In the genomic region with DNA sequence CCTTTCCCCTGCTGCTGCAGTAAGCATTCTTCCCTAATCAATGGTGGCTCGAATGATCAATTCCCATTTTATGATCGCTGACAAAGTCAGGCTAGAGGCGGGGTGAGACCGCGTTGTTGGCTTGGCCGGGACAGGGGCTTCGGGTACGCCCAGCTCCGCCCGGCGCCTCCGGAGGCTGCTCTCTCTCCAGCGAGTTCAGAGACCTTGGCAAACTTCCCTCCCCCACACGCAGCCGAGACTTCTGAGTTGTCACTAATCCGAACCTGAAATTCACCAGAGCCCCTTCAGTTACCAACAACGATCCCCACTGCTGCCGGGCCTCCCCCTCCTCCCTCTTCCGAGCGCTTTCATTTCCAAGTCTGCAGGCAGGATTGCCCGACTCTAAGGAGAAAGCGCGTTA, we compare ENCODE assay signal across 8 mouse cellular contexts. TPM values are rescaled to one million over a fixed set of nuclear protein-coding genes. Genes with fewer than 3 reads are reported as not detected.
A peak's percentile ranks its signal among the peaks of the same experiment; 100 is the strongest.
DNase-seq lines count a peak whose midpoint lies in the region; ATAC-seq and TF ChIP-seq lines count a peak whose summit lies in the region.

No protein-coding gene starts in this region.

- H3K4me1 ChIP-seq in spleen, adult 2 months (ENCODE audit: control insufficient read depth, insufficient read depth, insufficient read length) = no peaks in the 10 kb centered on the region
- peaks cover 16% of the 10 kb centered on the region for H3K4me1 ChIP-seq in embryonic facial prominence, embryonic 13.5 days
- peaks cover 17% of the 10 kb centered on the region for H3K4me1 ChIP-seq in limb, embryonic 13.5 days
- peaks cover 13% of the 10 kb centered on the region for H3K4me1 ChIP-seq in midbrain, embryonic 15.5 days

- H3K27me3 ChIP-seq in spleen, adult 2 months (ENCODE audit: control insufficient read depth, insufficient read depth, low read length) = peaks cover 11% of the 10 kb centered on the region; the same call in 1 of the 2 replicates
- H3K27me3 ChIP-seq in embryonic facial prominence, embryonic 13.5 days = peaks cover 63% of the 10 kb centered on the region
- peaks cover 79% of the 10 kb centered on the region for H3K27me3 ChIP-seq in limb, embryonic 13.5 days
- peaks cover 18% of the 10 kb centered on the region for H3K27me3 ChIP-seq in midbrain, embryonic 15.5 days (replicated peaks)

- H3K27ac ChIP-seq in spleen, adult 2 months (ENCODE audit: insufficient read depth, low read length) = no peak overlapping the region
- peak overlapping the region; percentile 33; the same call in 1 of the 2 replicates for H3K27ac ChIP-seq in embryonic facial prominence, embryonic 13.5 days
- H3K27ac ChIP-seq in limb, embryonic 13.5 days = no peak overlapping the region
- peak overlapping the region; percentile 59 for H3K27ac ChIP-seq in midbrain, embryonic 15.5 days

- no peaks in the 10 kb centered on the region for H3K36me3 ChIP-seq in spleen, adult 2 months (ENCODE audit: control insufficient read depth, insufficient read depth, low read length)
- H3K36me3 ChIP-seq in embryonic facial prominence, embryonic 13.5 days = no peaks in the 10 kb centered on the region
- H3K36me3 ChIP-seq in limb, embryonic 13.5 days = no peaks in the 10 kb centered on the region
- no peaks in the 10 kb centered on the region for H3K36me3 ChIP-seq in midbrain, embryonic 15.5 days (replicated peaks)

- no peak for TF ChIP-seq CTCF in spleen, adult 2 months (IDR thresholded peaks at IDR 0.05; ENCODE audit: extremely low read depth, insufficient read depth, insufficient read length, insufficient replicate concordance)

- no peak for DNase-seq in spleen, adult 2 months (ENCODE audit: low read depth in 1 of 2, low spot score in 2 of 2)
- DNase-seq in spleen, adult 12 weeks (ENCODE audit: low spot score) = no peak
- peak; percentile 68 for DNase-seq in heart, postnatal 4 days
- DNase-seq in left cerebral cortex, adult 9 months (ENCODE audit: low spot score in 2 of 2) = no peak

- 2% methylated on average over 23 of the region's 23 CpGs for WGBS in spleen, adult 2 months
- WGBS in embryonic facial prominence, embryonic 13.5 days = under 1% methylated on average over 23 of the region's 23 CpGs
- 0% methylated on average over 23 of the region's 23 CpGs for WGBS in limb, embryonic 13.5 days
- under 1% methylated on average over 23 of the region's 23 CpGs for WGBS in midbrain, embryonic 15.5 days

- peak overlapping the region; percentile 70 for H3K4me2 ChIP-seq in embryonic facial prominence, embryonic 13.5 days
- peak overlapping the region; percentile 70 for H3K4me2 ChIP-seq in limb, embryonic 13.5 days (replicated peaks)
- peak overlapping the region; percentile 82 for H3K4me2 ChIP-seq in midbrain, embryonic 15.5 days

- H3K9me3 ChIP-seq in embryonic facial prominence, embryonic 13.5 days = no peaks in the 10 kb centered on the region
- no peaks in the 10 kb centered on the region for H3K9me3 ChIP-seq in limb, embryonic 13.5 days
- no peaks in the 10 kb centered on the region for H3K9me3 ChIP-seq in midbrain, embryonic 15.5 days

- ATAC-seq in embryonic facial prominence, embryonic 13.5 days (ENCODE audit: insufficient number of reproducible peaks, insufficient read depth, low FRiP score, low TSS enrichment, low read depth) = peak; percentile 62; the same call in 1 of the 2 replicates
- ATAC-seq in limb, embryonic 13.5 days (ENCODE audit: low FRiP score, low read depth) = peak; percentile 64
- peak; percentile 77 for ATAC-seq in midbrain, embryonic 15.5 days (replicated peaks)
- no peak for ATAC-seq in megakaryocyte-erythroid progenitor cell, adult 5-6 weeks (replicated peaks; ENCODE audit: low FRiP score, low TSS enrichment, poor library complexity, severe bottlenecking)

- TF ChIP-seq POLR2A in spleen, adult 2 months (IDR thresholded peaks at IDR 0.05; ENCODE audit: low read depth, low read length) = no peak

- peak overlapping the region; percentile 64 for H3K9ac ChIP-seq in embryonic facial prominence, embryonic 13.5 days
- H3K9ac ChIP-seq in limb, embryonic 13.5 days = peak overlapping the region; percentile 27; the same call in 1 of the 2 replicates
- peak overlapping the region; percentile 43; the same call in 1 of the 2 replicates for H3K9ac ChIP-seq in midbrain, embryonic 15.5 days

- peak overlapping the region; percentile 30; the same call in 1 of the 2 replicates for H3K4me3 ChIP-seq in spleen, adult 2 months (ENCODE audit: extremely low read depth, insufficient read depth, insufficient read length)
- H3K4me3 ChIP-seq in embryonic facial prominence, embryonic 13.5 days = peak overlapping the region; percentile 48
- H3K4me3 ChIP-seq in limb, embryonic 13.5 days = peak overlapping the region; percentile 42
- peak overlapping the region; percentile 34 for H3K4me3 ChIP-seq in midbrain, embryonic 15.5 days

RNA-seq across cellular contexts. Expression of a gene that starts 10.3 kb away (rescaled TPM):
- polyA plus RNA-seq in spleen, adult 2 months (2012; rRNA removed) = 3.2 and 5.4 TPM in 2 replicates
- 43.1 and 45.6 TPM in 2 replicates for polyA plus RNA-seq in embryonic facial prominence, embryonic 13.5 days (2015; fragmentation: Nextera tagmentation; extraction: Ambion mirVana)
- total RNA-seq in heart, postnatal 4 days (2021) = 10 to 100 TPM; 33.2 to 36.6 TPM
- polyA plus RNA-seq in limb, embryonic 13.5 days (2015; fragmentation: Nextera tagmentation; extraction: Ambion mirVana) = 16.1 and 18.6 TPM in 2 replicates
- polyA plus RNA-seq in midbrain, embryonic 15.5 days (2015; fragmentation: Nextera tagmentation; extraction: Ambion mirVana) = 74.1 and 86.9 TPM in 2 replicates
- total RNA-seq in megakaryocyte-erythroid progenitor cell, adult 5-6 weeks (2014; fragmentation: Nextera tagmentation) = not detected in 2 replicates
- total RNA-seq in megakaryocyte-erythroid progenitor cell, adult 5-6 weeks (2017) = 0.46 TPM in 1 of 2 replicates, not detected in the other

Comparison
In these comparisons a context has a peak if more than half of its experiments do, and no peak if none do; other contexts are left out.
1. H3K27ac ChIP-seq: peak in embryonic facial prominence, embryonic 13.5 days (single experiment) and midbrain, embryonic 15.5 days (single experiment); none in spleen, adult 2 months (single experiment) and limb, embryonic 13.5 days (single experiment).
2. Peak in every context shown above with its lines, with median percentiles within 50 percentile points of each other: H3K4me3 ChIP-seq, H3K4me2 ChIP-seq and H3K9ac ChIP-seq.